Mouse (Mus musculus) left cerebral cortex, adult 11 months (tissue): Measurements from ENCODE around the gene Pabpc1l.

Experiments used
- DNase-seq: peaks from one replicate; pipeline ENCODE4 v3.0.0; 2022; ENCODE audit warnings: low spot score

Pabpc1l gene

DNA sequence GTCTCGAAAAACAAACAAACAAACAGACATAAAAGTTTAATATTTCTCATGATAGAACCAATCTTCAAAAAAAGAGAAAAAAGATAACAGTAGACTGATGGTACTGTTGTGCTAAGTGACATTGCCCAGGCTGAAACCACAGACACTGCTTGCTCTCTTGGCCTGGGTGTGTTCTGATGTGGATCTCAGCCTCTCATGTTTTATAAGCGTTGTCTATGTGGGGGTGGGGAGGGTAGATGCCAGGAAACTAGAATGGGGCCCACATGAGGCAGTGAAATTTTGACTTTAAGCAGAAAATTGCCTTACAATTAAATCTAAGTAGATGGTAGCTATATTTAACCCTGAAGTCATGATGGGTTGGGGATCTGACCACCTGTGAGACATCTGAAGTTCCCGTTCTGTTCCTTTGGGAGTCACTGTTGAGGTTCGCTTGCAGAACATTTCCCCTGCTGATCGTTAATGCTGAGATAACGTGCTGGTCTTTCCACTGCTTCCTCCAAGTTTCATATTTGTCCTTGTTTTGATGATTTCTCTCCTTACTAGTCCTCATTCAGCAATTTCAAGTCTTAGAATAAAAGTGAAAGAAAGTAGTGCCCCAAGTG, 62.3 kb downstream of the Pabpc1l start:
- DNase-seq = no peak

DNA sequence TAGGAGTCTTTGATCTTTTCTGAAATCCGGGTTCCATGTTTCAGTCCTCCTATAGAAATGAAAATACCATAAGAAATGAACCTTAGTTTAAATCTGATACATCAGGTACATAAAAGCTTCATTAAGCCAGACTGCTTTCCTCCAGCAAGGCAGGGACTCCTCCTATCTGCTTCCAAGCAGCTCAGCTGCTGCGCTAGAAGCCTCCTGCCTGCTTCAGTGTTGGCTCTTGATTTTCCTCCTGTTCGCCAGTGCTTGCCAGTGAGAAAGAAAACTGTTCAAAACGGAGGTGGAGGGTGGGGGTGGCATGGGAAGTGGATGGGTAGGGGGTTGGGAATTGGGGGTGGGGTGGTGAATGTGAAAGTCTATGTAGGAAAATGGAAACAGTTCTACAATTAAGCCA, 64.3 kb downstream of the Pabpc1l start:
- DNase-seq = no peak

- DNase-seq = no peak
Measured at GRCm38 (mm10) chr2:164094152-164094551, 68.9 kb downstream of the Pabpc1l start.

DNA sequence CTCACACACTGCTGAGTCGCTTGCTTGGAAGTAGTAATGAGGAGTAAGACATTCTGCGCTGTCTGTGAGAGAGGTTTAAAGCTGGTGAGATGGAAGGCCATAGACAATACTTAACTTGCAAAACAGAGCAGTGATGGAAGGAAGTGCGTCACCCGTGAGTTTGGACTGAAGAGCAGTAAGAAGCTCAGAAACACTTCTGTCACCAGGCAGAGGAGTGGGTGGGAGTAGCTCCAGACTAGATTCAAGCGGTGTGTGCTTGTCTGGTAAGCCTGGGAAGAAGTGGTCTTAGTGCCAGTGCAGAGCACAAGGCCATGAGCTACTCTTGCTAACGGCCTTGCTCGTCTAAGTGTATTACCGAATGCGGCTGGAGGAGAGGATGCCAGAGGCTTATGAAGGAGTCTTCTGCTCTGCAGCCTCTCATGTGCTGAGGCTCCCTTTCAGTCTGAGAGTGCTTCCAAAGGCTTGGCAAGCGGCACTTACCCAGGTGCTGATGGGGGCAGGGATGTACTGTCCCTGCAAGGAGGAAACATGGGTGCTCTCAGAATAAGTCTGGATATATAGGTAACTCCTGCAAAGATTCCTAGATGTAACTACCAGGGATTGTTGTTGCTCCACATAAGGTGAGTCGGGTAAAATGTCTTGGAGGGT, 73.5 kb downstream of the Pabpc1l start:
- DNase-seq = no peak
